Comparison of ENCODE assay signal across 12 mouse cellular contexts in genomic region chr8:64657980-64658401, GRCm38 (mm10). TPM values are rescaled to one million over a fixed set of nuclear protein-coding genes. Genes with fewer than 3 reads are reported as not detected.
DNase-seq lines count a peak whose midpoint lies in the region; ATAC-seq lines count a peak whose summit lies in the region.
"Had no signal": no experiment of that assay in that cellular context is flagged by ENCODE, and none has a peak within 500 bp of the region (broad histone marks: within the 10 kb centered on the region; RNA-seq: fewer than 3 reads in every experiment).

No protein-coding gene starts in this region.

- DNase-seq in embryo, embryonic 11 days, result peak; percentile 18
- DNase-seq in embryo, embryonic 10 days (ENCODE audit: low spot score), result no peak
- no peak for DNase-seq in forebrain, embryonic 11.5 days (ENCODE audit: low spot score)
- peak; percentile 75 to 77 for DNase-seq in layer of hippocampus, adult 8-10 months (ENCODE audit: low spot score in 2 of 2)
- DNase-seq in adrenal gland, postnatal 14 days, result no peak
- DNase-seq in MN1 (ENCODE audit: low spot score), result no peak
- DNase-seq: liver, postnatal 0 days had no signal

- no peaks in the 10 kb centered on the region for H3K9me3 ChIP-seq in forebrain, embryonic 11.5 days (ENCODE audit: control insufficient read depth, low read length)
- H3K9me3 ChIP-seq in midbrain, embryonic 16.5 days (replicated peaks; ENCODE audit: control insufficient read depth, low read length, poor library complexity, severe bottlenecking), result no peaks in the 10 kb centered on the region
- H3K9me3 ChIP-seq in kidney, embryonic 14.5 days (ENCODE audit: control insufficient read depth, low read length), result no peaks in the 10 kb centered on the region
- H3K9me3 ChIP-seq: kidney, embryonic 15.5 days; neural tube, embryonic 13.5 days had no signal

- no peak overlapping the region for H3K4me3 ChIP-seq in forebrain, embryonic 11.5 days (ENCODE audit: low read depth, low read length)
- no peak overlapping the region for H3K4me3 ChIP-seq in midbrain, embryonic 16.5 days (ENCODE audit: low read depth, low read length)
- no peak overlapping the region for H3K4me3 ChIP-seq in kidney, embryonic 14.5 days (ENCODE audit: low read length)
- H3K4me3 ChIP-seq: kidney, embryonic 15.5 days; neural tube, embryonic 13.5 days had no signal

- no peaks in the 10 kb centered on the region for H3K36me3 ChIP-seq in forebrain, embryonic 11.5 days (ENCODE audit: control insufficient read depth, insufficient read depth, low read length)
- H3K36me3 ChIP-seq in midbrain, embryonic 16.5 days (ENCODE audit: control insufficient read depth, insufficient read depth, low read length), result no peaks in the 10 kb centered on the region
- no peaks in the 10 kb centered on the region for H3K36me3 ChIP-seq in kidney, embryonic 14.5 days (ENCODE audit: control insufficient read depth, insufficient read depth, low read length)
- H3K36me3 ChIP-seq: kidney, embryonic 15.5 days; neural tube, embryonic 13.5 days had no signal

- 54% methylated on average over 4 of the region's 4 CpGs for WGBS in forebrain, embryonic 11.5 days
- WGBS in midbrain, embryonic 16.5 days, result 12% methylated on average over 4 of the region's 4 CpGs
- WGBS in kidney, embryonic 14.5 days, result 60% methylated on average over 4 of the region's 4 CpGs

- H3K27ac ChIP-seq in forebrain, embryonic 11.5 days (ENCODE audit: low read depth, low read length), result peak overlapping the region; percentile 63; the same call in 1 of the 2 replicates
- peak overlapping the region; percentile 69 for H3K27ac ChIP-seq in midbrain, embryonic 16.5 days (ENCODE audit: low read length)
- no peak overlapping the region for H3K27ac ChIP-seq in kidney, embryonic 14.5 days (ENCODE audit: low read depth, low read length)
- H3K27ac ChIP-seq: kidney, embryonic 15.5 days; neural tube, embryonic 13.5 days had no signal

- H3K4me2 ChIP-seq in forebrain, embryonic 11.5 days (ENCODE audit: low read depth, low read length, severe bottlenecking), result no peak overlapping the region
- H3K4me2 ChIP-seq in midbrain, embryonic 16.5 days (ENCODE audit: low read length), result no peak overlapping the region; the same call in 1 of the 2 replicates
- H3K4me2 ChIP-seq in kidney, embryonic 14.5 days (replicated peaks; ENCODE audit: low read depth, low read length), result no peak overlapping the region
- H3K4me2 ChIP-seq: kidney, embryonic 15.5 days; neural tube, embryonic 13.5 days had no signal

- H3K27me3 ChIP-seq in forebrain, embryonic 11.5 days (ENCODE audit: control insufficient read depth, insufficient read depth, low read length), result no peaks in the 10 kb centered on the region
- H3K27me3 ChIP-seq in midbrain, embryonic 16.5 days (ENCODE audit: control insufficient read depth, insufficient read depth, low read depth, low read length), result no peaks in the 10 kb centered on the region
- H3K27me3 ChIP-seq in kidney, embryonic 14.5 days (ENCODE audit: control insufficient read depth, insufficient read depth, low read length), result no peaks in the 10 kb centered on the region
- H3K27me3 ChIP-seq: kidney, embryonic 15.5 days; neural tube, embryonic 13.5 days had no signal

- peak; percentile 66 for ATAC-seq in forebrain, embryonic 11.5 days (replicated peaks; ENCODE audit: low FRiP score)
- peak; percentile 54 for ATAC-seq in midbrain, embryonic 16.5 days
- ATAC-seq in kidney, embryonic 14.5 days (ENCODE audit: low FRiP score, low TSS enrichment), result no peak
- ATAC-seq: activated CD4-positive, CD25-positive, alpha-beta regulatory T cell, adult 4 months; liver, postnatal 0 days had no signal

- H3K4me1 ChIP-seq in forebrain, embryonic 11.5 days (replicated peaks; ENCODE audit: control insufficient read depth, insufficient read depth, low read length), result peaks cover 3% of the 10 kb centered on the region
- H3K4me1 ChIP-seq in midbrain, embryonic 16.5 days (ENCODE audit: control insufficient read depth, insufficient read depth, low read length), result peaks cover 28% of the 10 kb centered on the region
- H3K4me1 ChIP-seq in kidney, embryonic 14.5 days (ENCODE audit: control insufficient read depth, insufficient read depth, low read length), result no peaks in the 10 kb centered on the region
- H3K4me1 ChIP-seq: kidney, embryonic 15.5 days had no signal

- no peak overlapping the region for H3K9ac ChIP-seq in forebrain, embryonic 11.5 days (ENCODE audit: low read length)
- H3K9ac ChIP-seq in midbrain, embryonic 16.5 days (ENCODE audit: low read depth, low read length), result no peak overlapping the region
- H3K9ac ChIP-seq in kidney, embryonic 14.5 days (ENCODE audit: low read depth, low read length), result no peak overlapping the region
- H3K9ac ChIP-seq: kidney, embryonic 15.5 days; liver, postnatal 0 days; neural tube, embryonic 13.5 days had no signal

RNA-seq across cellular contexts. Expression of gene Cpe, which starts 34.9 kb away (rescaled TPM):
- 260 and 266 TPM in 2 replicates for polyA plus RNA-seq in forebrain, embryonic 11.5 days (2014; fragmentation: Nextera tagmentation; extraction: Ambion mirVana)
- 1,000 to 10,000 TPM; 2,655 to 2,856 (median 2,753) TPM for total RNA-seq in layer of hippocampus, adult 8-10 months (2022)
- polyA plus RNA-seq in midbrain, embryonic 16.5 days (2015; fragmentation: Nextera tagmentation; extraction: Ambion mirVana), result 930 and 1,054 TPM in 2 replicates
- 437 and 476 TPM in 2 replicates for total RNA-seq in adrenal gland, postnatal 14 days (2021)
- polyA plus RNA-seq in kidney, embryonic 14.5 days (2014; fragmentation: Nextera tagmentation; extraction: Ambion mirVana), result 63.8 and 65.0 TPM in 2 replicates

Comparison
In these comparisons a context has a peak if more than half of its experiments do, and no peak if none do; other contexts are left out.
1. DNase-seq: peak in embryo, embryonic 11 days (single experiment) and layer of hippocampus, adult 8-10 months (2 of 2); none in embryo, embryonic 10 days (single experiment), forebrain, embryonic 11.5 days (single experiment), adrenal gland, postnatal 14 days (single experiment) and MN1 (single experiment).